Mouse (Mus musculus) CH12.LX (cell line): ENCODE data around the gene Zfp184. TPM values are rescaled to one million over a fixed set of nuclear protein-coding genes. Genes with fewer than 3 reads are reported as not detected.

Experiments used
- DNase-seq: peaks from one replicate; pipeline ENCODE4 v3.0.0-alpha.2; 2013; ENCODE audit errors: extremely low read depth
- H3K27ac ChIP-seq: 2 replicates; pipeline ENCODE4 v1.5.1; 2012; ENCODE audit warnings: low read depth, mild to moderate bottlenecking, control low read depth, moderate library complexity; ENCODE audit not compliant: insufficient read depth
- H3K27me3 ChIP-seq: replicated peaks from 2 replicates; pipeline ENCODE3; 2012; ENCODE audit warnings: inconsistent platforms
- H3K36me3 ChIP-seq, 2 experiments: replicated peaks in 1 of 2; 2 replicates each; pipeline versions ENCODE3 to v1.6.1; 2012; ENCODE audit warnings: inconsistent platforms in 1 of 2, low read length in 1 of 2, mild to moderate bottlenecking in 1 of 2, mixed read lengths in 1 of 2, moderate library complexity in 1 of 2; ENCODE audit not compliant: control insufficient read depth in 1 of 2, insufficient read depth in 1 of 2
- H3K4me1 ChIP-seq, 2 experiments: 2 replicates each; pipeline ENCODE4 v1.6.1; 2012; ENCODE audit warnings: inconsistent platforms in 1 of 2, moderate library complexity in 1 of 2; ENCODE audit not compliant: insufficient read depth in 2 of 2, control insufficient read depth in 1 of 2
- H3K4me2 ChIP-seq: 2 replicates; pipeline ENCODE4 v1.6.1; 2012; ENCODE audit warnings: low read depth, mild to moderate bottlenecking, control low read depth; ENCODE audit not compliant: poor library complexity, insufficient read depth, severe bottlenecking
- H3K4me3 ChIP-seq, 3 experiments: fragments of 150-350 bp in 1 of 3; sonication (generic) in 1 of 3; replicated peaks in 1 of 3; 2 replicates each; pipeline versions ENCODE3 to v1.5.1; 2011 to 2012; ENCODE audit warnings: low read depth in 2 of 3, low read length in 2 of 3, mild to moderate bottlenecking in 2 of 3, moderate library complexity in 2 of 3, control low read depth in 1 of 3, improper control_type of control experiment in 1 of 3, inconsistent platforms in 1 of 3, mixed read lengths in 1 of 3; ENCODE audit not compliant: poor library complexity in 1 of 3
- H3K79me2 ChIP-seq: replicated peaks from 2 replicates; pipeline ENCODE4 v1.6.1; 2012; ENCODE audit warnings: mild to moderate bottlenecking, moderate library complexity; ENCODE audit not compliant: control insufficient read depth, poor library complexity, insufficient read depth, severe bottlenecking; ENCODE audit errors: extremely low read depth
- H3K9ac ChIP-seq: 2 replicates; pipeline ENCODE4 v1.6.1; 2012; ENCODE audit warnings: low read depth, mild to moderate bottlenecking, control low read depth, moderate library complexity; ENCODE audit not compliant: insufficient read depth
- H3K9me3 ChIP-seq: replicated peaks from 2 replicates; pipeline ENCODE3; 2012; ENCODE audit warnings: low read length, inconsistent platforms, mixed read lengths
- BHLHE40 ChIP-seq: IDR thresholded peaks from 2 replicates; pipeline ENCODE4 v1.6.1; 2011; ENCODE audit warnings: mild to moderate bottlenecking, low read depth, low read length, improper control_type of control experiment
- CHD2 ChIP-seq: IDR thresholded peaks from 2 replicates; pipeline ENCODE4 v1.6.1; 2011; ENCODE audit warnings: low read length, improper control_type of control experiment
- CTCF ChIP-seq, 2 experiments: IDR thresholded peaks in 1 of 2; conservative IDR thresholded peaks in 1 of 2; 2 replicates each; pipeline ENCODE4 v1.5.1; 2011 to 2012; ENCODE audit warnings: low read depth in 2 of 2, low read length in 2 of 2, improper control_type of control experiment in 1 of 2, inconsistent platforms in 1 of 2, mild to moderate bottlenecking in 1 of 2, moderate library complexity in 1 of 2
- E2F4 ChIP-seq: IDR thresholded peaks from 2 replicates; pipeline ENCODE4 v1.6.1; 2011; ENCODE audit warnings: low read depth, low read length, improper control_type of control experiment; ENCODE audit not compliant: insufficient replicate concordance
- EP300 ChIP-seq: IDR thresholded peaks from 2 replicates; pipeline ENCODE4 v1.6.1; 2011; ENCODE audit warnings: low read length, improper control_type of control experiment
- GABPA ChIP-seq: IDR thresholded peaks from 2 replicates; pipeline ENCODE4 v1.6.1; 2012; ENCODE audit warnings: low read depth, low read length, improper control_type of control experiment, inconsistent platforms; ENCODE audit not compliant: insufficient replicate concordance
- HCFC1 ChIP-seq: IDR thresholded peaks from 2 replicates; pipeline ENCODE4 v1.6.1; 2012; ENCODE audit warnings: low read depth, mild to moderate bottlenecking, inconsistent platforms, low read length, improper control_type of control experiment
- IRF4 ChIP-seq: IDR thresholded peaks from 2 replicates; pipeline ENCODE4 v1.6.1; 2014; ENCODE audit warnings: low read depth, mild to moderate bottlenecking, inconsistent platforms, low read length, improper control_type of control experiment
- JUND ChIP-seq: conservative IDR thresholded peaks from 2 replicates; pipeline ENCODE4 v1.6.1; 2011; ENCODE audit warnings: low read depth, low read length, improper control_type of control experiment
- MAFK ChIP-seq: IDR thresholded peaks from 2 replicates; pipeline ENCODE4 v1.6.1; 2011; ENCODE audit warnings: low read length, improper control_type of control experiment; ENCODE audit not compliant: insufficient replicate concordance
- MAZ ChIP-seq: IDR thresholded peaks from 2 replicates; pipeline ENCODE4 v1.6.1; 2012; ENCODE audit warnings: low read depth, mild to moderate bottlenecking, inconsistent platforms, low read length, improper control_type of control experiment, moderate library complexity
- PAX5 ChIP-seq: IDR thresholded peaks from 2 replicates; pipeline ENCODE4 v1.6.1; 2012; ENCODE audit warnings: low read length, inconsistent platforms, mixed read lengths
- POLR2AphosphoS2 ChIP-seq: IDR thresholded peaks from 2 replicates; pipeline ENCODE4 v1.6.1; 2011; ENCODE audit warnings: low read depth, low read length, improper control_type of control experiment
- SIN3A ChIP-seq: IDR thresholded peaks from 2 replicates; pipeline ENCODE4 v1.6.1; 2012; ENCODE audit warnings: low read length, improper control_type of control experiment, inconsistent platforms
- TBP ChIP-seq: conservative IDR thresholded peaks from 2 replicates; pipeline ENCODE4 v1.6.1; 2011; ENCODE audit warnings: low read depth, low read length, improper control_type of control experiment
- dilution Hi-C: fragments of 300-500 bp; cut with MboI; formaldehyde crosslinking; loops from 2 replicates; pipeline ENCODE4 v1.14.3; 2020; ENCODE audit warnings: low sequenced_read_pairs; ENCODE audit not compliant: extremely low pct_unique_long_range_greater_than_20kb, extremely low pct_ligation_motif_present
- in situ Hi-C: fragments of 300-500 bp; cut with MboI; formaldehyde crosslinking; loops from 3 replicates; pipeline ENCODE4 v1.14.3; 2019; ENCODE audit warnings: low sequenced_read_pairs, low pct_ligation_motif_present, low pct_unique_long_range_greater_than_20kb, mixed read lengths
- polyA plus RNA-seq: library from polyadenylated mRNA; unstranded; fragments of >175 nt; gene quantifications from 2 replicates; pipeline ENCODE4 v1.2.1, GENCODE M21; 2012; ENCODE audit warnings: low read depth; ENCODE audit not compliant: insufficient read length
- total RNA-seq, 2 experiments: library from RNA; depleted of rRNA; stranded (reverse); fragments of 300-350 nt in 1 of 2; fragments of >200 nt in 1 of 2; gene quantifications; 2 replicates each; pipeline ENCODE4 v1.2.3; 2012 to 2014

Gene Zfp184
- total and polyA plus RNA-seq, 3 experiments: 0.79 to 3.1 (median 2.0) TPM

DNA sequence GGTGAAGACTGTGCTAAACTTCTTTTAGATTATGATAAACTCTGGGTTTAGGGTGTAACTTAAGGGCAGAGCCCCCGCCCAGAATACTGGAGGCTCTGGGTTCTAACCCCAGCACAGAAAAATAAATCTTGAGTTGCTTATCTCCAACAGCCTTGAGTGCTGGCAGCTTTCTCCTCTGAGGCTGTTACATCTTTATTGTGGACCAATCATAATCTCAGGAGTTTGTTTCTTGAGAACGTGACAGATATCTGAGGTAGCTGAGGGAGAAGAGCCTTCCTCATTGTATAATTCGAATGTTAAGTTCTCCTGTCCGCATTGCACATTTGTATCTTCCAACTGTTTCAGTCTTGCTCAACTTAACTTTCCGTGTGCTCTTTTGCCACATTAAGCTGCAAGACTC, 29.4 kb upstream of the Zfp184 start:
- Histone ChIP-seq H3K4me3 (peak overlapping the region; percentile 50 to 54 (median 52)), H3K79me2 (no peaks in the 10 kb centered on the region), H3K27me3 (peaks cover 4% of the 10 kb centered on the region), H3K9me3 (no peaks in the 10 kb centered on the region), H3K36me3 (no peaks in the 10 kb centered on the region), H3K27ac (no peak overlapping the region), H3K4me1 (peaks cover 0 to 16% of the 10 kb centered on the region in 2 experiments; a peak in 2 of 4 replicates), H3K4me2 (peak overlapping the region; percentile 90), H3K9ac (peak overlapping the region; percentile 51; the same call in 1 of the 2 replicates)
- in situ Hi-C loops: no loop called here
- TF ChIP-seq HCFC1: no peak
- no peak for TF ChIP-seq IRF4
- TF ChIP-seq CTCF (conservative IDR thresholded peaks at IDR 0.05 in 1 of 2, IDR thresholded peaks at IDR 0.05 in 1 of 2; ENCODE audit: low read depth in 2 of 2, low read length in 2 of 2): no peak
- TF ChIP-seq MAZ: no peak
- no peak for TF ChIP-seq E2F4
- no peak for TF ChIP-seq CHD2
- TF ChIP-seq GABPA: no peak
- TF ChIP-seq JUND: no peak
- 0 out of 2 replicates have a peak, but pooled peaks have one; percentile 35 for TF ChIP-seq TBP
- TF ChIP-seq SIN3A: no peak
- no peak for TF ChIP-seq EP300
- TF ChIP-seq BHLHE40: peak; percentile 60
- no peak for TF ChIP-seq POLR2AphosphoS2
- TF ChIP-seq MAFK: no peak
- no peak for TF ChIP-seq PAX5
- DNase-seq: peak; percentile 34
- dilution Hi-C loops: no loop called here

- Histone ChIP-seq H3K4me2 (peak overlapping the region; percentile 90), H3K4me1 (peaks cover 0 to 15% of the 10 kb centered on the region in 2 experiments; a peak in 2 of 4 replicates), H3K27me3 (peaks cover 4% of the 10 kb centered on the region), H3K27ac (no peak overlapping the region), H3K79me2 (no peaks in the 10 kb centered on the region), H3K9me3 (no peaks in the 10 kb centered on the region), H3K9ac (peak overlapping the region; percentile 36; the same call in 1 of the 2 replicates), H3K36me3 (no peaks in the 10 kb centered on the region), H3K4me3 (peak overlapping the region; percentile 50 to 54 (median 52))
- DNase-seq: peak; percentile 30
- dilution Hi-C loops: no loop called here
- TF ChIP-seq JUND (0 out of 2 replicates have a peak, but pooled peaks have one; percentile 8), MAFK (no peak)
- in situ Hi-C loops: no loop called here
These were observed 28.8 kb upstream of the Zfp184 start for GRCm38 (mm10) chr13:21916056-21916455.
